Mouse (Mus musculus) myocyte (in vitro differentiated cells): ENCODE measurements around the gene Zfp593.

Experiments
- E2F4 ChIP-seq: IDR thresholded peaks from one replicate; pipeline ENCODE4 v1.6.1; 2011; ENCODE audit warnings: mild to moderate bottlenecking, control low read depth, moderate library complexity; ENCODE audit not compliant: insufficient read depth
- MYOG ChIP-seq, 3 experiments: IDR thresholded peaks; one replicate each; pipeline ENCODE4 v1.6.1; 2011; ENCODE audit warnings: control low read depth in 2 of 3, low read depth in 2 of 3, mild to moderate bottlenecking in 2 of 3; ENCODE audit not compliant: insufficient read length in 2 of 3, control insufficient read depth in 1 of 3, insufficient read depth in 1 of 3
- POLR2A ChIP-seq: IDR thresholded peaks from one replicate; pipeline ENCODE4 v1.6.1; 2011; ENCODE audit warnings: low read depth, mild to moderate bottlenecking, control low read depth, moderate library complexity; ENCODE audit not compliant: insufficient read length
- TCF3 ChIP-seq: IDR thresholded peaks from one replicate; pipeline ENCODE4 v1.6.1; 2011; ENCODE audit warnings: low read depth, control low read depth; ENCODE audit not compliant: insufficient read length

GRCm38 (mm10) chr4:134250116-134250929 lies 4.9 kb upstream of the Zfp593 start:
- TF ChIP-seq MYOG (IDR thresholded peaks at IDR 0.05; ENCODE audit: control insufficient read depth in 1 of 3, insufficient read depth in 1 of 3, insufficient read length in 2 of 3, low read depth in 2 of 3) (no peak), POLR2A (no peak), TCF3 (no peak), E2F4 (no peak)
